Mouse (Mus musculus) forebrain, postnatal 0 days (tissue): ENCODE data around the gene Pkp1. TPM values are rescaled to one million over a fixed set of nuclear protein-coding genes. Genes with fewer than 3 reads are reported as not detected.

Source experiments
- ATAC-seq: fragments of 200-750 bp; cut with Nextera tagmentation; 2 replicates; pipeline ENCODE4 v1.8.0; 2017; ENCODE audit warnings: mild to moderate bottlenecking, moderate library complexity
- DNase-seq: peaks from one replicate; pipeline ENCODE4 v3.0.0-alpha.2; 2015
- H3K27ac ChIP-seq: fragments of 300-500 bp; sonication (generic); 2 replicates; pipeline ENCODE4 v1.5.1; 2014; ENCODE audit warnings: low read depth, mild to moderate bottlenecking, antibody characterized with exemption, low read length, moderate library complexity, mixed read lengths
- H3K27me3 ChIP-seq: fragments of 300-500 bp; sonication (generic); 2 replicates; pipeline ENCODE4 v1.6.1; 2014; ENCODE audit warnings: mild to moderate bottlenecking, low read length, mixed read lengths; ENCODE audit not compliant: insufficient read depth
- H3K36me3 ChIP-seq: fragments of 300-500 bp; sonication (generic); 2 replicates; pipeline ENCODE4 v1.6.1; 2014; ENCODE audit warnings: mild to moderate bottlenecking, moderate library complexity; ENCODE audit not compliant: insufficient read depth
- H3K4me1 ChIP-seq: fragments of 300-500 bp; sonication (generic); 2 replicates; pipeline ENCODE4 v1.6.1; 2014; ENCODE audit warnings: antibody characterized with exemption; ENCODE audit not compliant: insufficient read depth
- H3K4me2 ChIP-seq: fragments of 300-500 bp; sonication (generic); 2 replicates; pipeline ENCODE4 v1.6.1; 2014; ENCODE audit warnings: low read depth, mild to moderate bottlenecking, moderate library complexity
- H3K4me3 ChIP-seq: fragments of 300-500 bp; sonication (generic); 2 replicates; pipeline ENCODE4 v1.5.1; 2014; ENCODE audit warnings: low read depth, low read length, mixed read lengths
- H3K9ac ChIP-seq: fragments of 300-500 bp; sonication (generic); 2 replicates; pipeline ENCODE4 v1.6.1; 2014; ENCODE audit warnings: mild to moderate bottlenecking
- H3K9me3 ChIP-seq: fragments of 300-500 bp; sonication (generic); 2 replicates; pipeline ENCODE4 v1.6.1; 2016; ENCODE audit warnings: low read length
- CTCF ChIP-seq: sonication (generic); IDR thresholded peaks from 2 replicates; pipeline ENCODE4 v1.5.1; 2016; ENCODE audit warnings: antibody characterized with exemption, control low read depth, low read depth
- WGBS: fragments of 180-500 bp; shearing (Covaris S2); extraction: QIAGEN DNeasy Blood & Tissue Kit; methylation state at CpG from one replicate; pipeline ENCODE4 v1.1.7; 2014; 5-methylcytosine and 5-hydroxymethylcytosine counted together
- polyA plus RNA-seq: library from polyadenylated mRNA; unstranded; fragments of >200 nt; fragmentation: Nextera tagmentation; extraction: Ambion mirVana; gene quantifications from 2 replicates; pipeline ENCODE4 v1.2.1, GENCODE M21; 2015
- total RNA-seq: library from RNA; depleted of rRNA; stranded (reverse); fragments of >200 nt; gene quantifications from 2 replicates; pipeline ENCODE4 v1.2.3, GENCODE M21; 2014

The Pkp1 gene
- total and polyA plus RNA-seq, 2 experiments from 2014 or later: 0.06 to 0.10 TPM

GRCm38 (mm10) chr1:135857137-135857775, 61.8 kb downstream of the Pkp1 start:
- ATAC-seq (no peak), DNase-seq (no peak)
- 69% methylated on average over 11 of the region's 11 CpGs for WGBS
- H3K9me3 ChIP-seq: no peaks in the 10 kb centered on the region
- H3K4me1 ChIP-seq: no peaks in the 10 kb centered on the region
- H3K36me3 ChIP-seq: no peaks in the 10 kb centered on the region
- no peak overlapping the region for H3K4me2 ChIP-seq
- H3K4me3 ChIP-seq: no peak overlapping the region
- H3K9ac ChIP-seq: no peak overlapping the region
- no peaks in the 10 kb centered on the region for H3K27me3 ChIP-seq
- H3K27ac ChIP-seq: no peak overlapping the region
- TF ChIP-seq CTCF: no peak

GRCm38 (mm10) chr1:135856070-135856469, 62.9 kb downstream of the Pkp1 start:
- WGBS: 74% methylated on average over 4 of the region's 4 CpGs
- H3K4me3 ChIP-seq: no peak overlapping the region
- H3K4me1 ChIP-seq: no peaks in the 10 kb centered on the region
- ATAC-seq (no peak), DNase-seq (no peak)
- no peak overlapping the region for H3K27ac ChIP-seq
- H3K9me3 ChIP-seq: no peaks in the 10 kb centered on the region
- H3K27me3 ChIP-seq: no peaks in the 10 kb centered on the region
- TF ChIP-seq CTCF: no peak
- H3K4me2 ChIP-seq: no peak overlapping the region
- no peaks in the 10 kb centered on the region for H3K36me3 ChIP-seq
- H3K9ac ChIP-seq: no peak overlapping the region

- 95% methylated on average over 1 of the region's 1 CpGs for WGBS
These were observed 63.7 kb downstream of the Pkp1 start for GRCm38 (mm10) chr1:135855344-135855687.

GRCm38 (mm10) chr1:135854591-135855343, 64.2 kb downstream of the Pkp1 start:
- Histone ChIP-seq H3K4me2 (no peak overlapping the region), H3K4me3 (no peak overlapping the region), H3K9ac (no peak overlapping the region), H3K9me3 (no peaks in the 10 kb centered on the region), H3K27ac (no peak overlapping the region), H3K27me3 (no peaks in the 10 kb centered on the region), H3K4me1 (no peaks in the 10 kb centered on the region), H3K36me3 (no peaks in the 10 kb centered on the region)
- DNase-seq (no peak), ATAC-seq (no peak)
- WGBS: 87% methylated on average over 6 of the region's 6 CpGs
- no peak for TF ChIP-seq CTCF

More at GRCm38 (mm10) chr1:135855344-135855687, 63.7 kb downstream of the Pkp1 start:
- no peaks in the 10 kb centered on the region for H3K36me3 ChIP-seq
- H3K9me3 ChIP-seq: no peaks in the 10 kb centered on the region
- no peak overlapping the region for H3K9ac ChIP-seq
- no peak for TF ChIP-seq CTCF
- no peak overlapping the region for H3K27ac ChIP-seq
- H3K27me3 ChIP-seq: no peaks in the 10 kb centered on the region
- ATAC-seq: no peak
- H3K4me3 ChIP-seq: no peak overlapping the region
- H3K4me1 ChIP-seq: no peaks in the 10 kb centered on the region
- DNase-seq: no peak
- no peak overlapping the region for H3K4me2 ChIP-seq

GRCm38 (mm10) chr1:135853200-135853599, 65.8 kb downstream of the Pkp1 start:
- no peak for ATAC-seq
- no peak for TF ChIP-seq CTCF
- H3K27me3 ChIP-seq: no peaks in the 10 kb centered on the region
- H3K4me2 ChIP-seq: no peak overlapping the region
- H3K9me3 ChIP-seq: no peaks in the 10 kb centered on the region
- no peaks in the 10 kb centered on the region for H3K4me1 ChIP-seq
- no peak overlapping the region for H3K9ac ChIP-seq
- H3K27ac ChIP-seq: no peak overlapping the region
- no peak overlapping the region for H3K4me3 ChIP-seq
- no peak for DNase-seq
- H3K36me3 ChIP-seq: no peaks in the 10 kb centered on the region
- WGBS: 93% methylated on average over 4 of the region's 4 CpGs

- WGBS: 35% methylated on average over 13 of the region's 13 CpGs
- Histone ChIP-seq H3K4me1 (no peaks in the 10 kb centered on the region), H3K27me3 (no peaks in the 10 kb centered on the region), H3K4me3 (no peak overlapping the region), H3K36me3 (no peaks in the 10 kb centered on the region), H3K9me3 (no peaks in the 10 kb centered on the region), H3K9ac (no peak overlapping the region), H3K4me2 (no peak overlapping the region), H3K27ac (no peak overlapping the region)
- TF ChIP-seq CTCF: no peak
- peak; percentile 65 for ATAC-seq
- peak; percentile 14 for DNase-seq
These were observed 66.8 kb downstream of the Pkp1 start for GRCm38 (mm10) chr1:135852044-135852756.
